Mouse (Mus musculus): ENCODE data around the gene Ptprg.

The Ptprg gene

DNA sequence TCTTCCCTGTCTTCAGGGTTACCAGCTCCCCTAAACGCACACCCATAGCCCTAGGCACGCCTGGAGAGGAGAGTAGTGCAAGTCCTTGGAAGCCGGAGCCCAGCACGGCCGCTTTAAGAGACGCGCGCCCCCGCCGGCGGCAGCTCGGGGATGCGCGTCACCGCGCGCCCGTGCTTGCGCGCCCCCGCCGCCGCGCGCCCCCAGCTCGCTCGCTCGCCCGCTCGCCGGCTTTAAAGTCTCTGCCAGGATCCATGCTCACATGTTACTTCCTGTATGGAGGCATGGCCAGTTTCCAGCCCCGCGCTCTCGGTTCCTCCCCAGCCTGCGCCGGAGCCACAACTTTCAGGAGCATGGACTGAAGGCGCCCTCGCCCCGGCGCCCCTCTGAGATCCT lies at the start of gene Ptprg:
TSS of gene Ptprg (plus strand) at position 260 of the 393 bp plus-strand sequence.
- peak; percentile 60 for ATAC-seq (ENCODE audit: low TSS enrichment)

DNA sequence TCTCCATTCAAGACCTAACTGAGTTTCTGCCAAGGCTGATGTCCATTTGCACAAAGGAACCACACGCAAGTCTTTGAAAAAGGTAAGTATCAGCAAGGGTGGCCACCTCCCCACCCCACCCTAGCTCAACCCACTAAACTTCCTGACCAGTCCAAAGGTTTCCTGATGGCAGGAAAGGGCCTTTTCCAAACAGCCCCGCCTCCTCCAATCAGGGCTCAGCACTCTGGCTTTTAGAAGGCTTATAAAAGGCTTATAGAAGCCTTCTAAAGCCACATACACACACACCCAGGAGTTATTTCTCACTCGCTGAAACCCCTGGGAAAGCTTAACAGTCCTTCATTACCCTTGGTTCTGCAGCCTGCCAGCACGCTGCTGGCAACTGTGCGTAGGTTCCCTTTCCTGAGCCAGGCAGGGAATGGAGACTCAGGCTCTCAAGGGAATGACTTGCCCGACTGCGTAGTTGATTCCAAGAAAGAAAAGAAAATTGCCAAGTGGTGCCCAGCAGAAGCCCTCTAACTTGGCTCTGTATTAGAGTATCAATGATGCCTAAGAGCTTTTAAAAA lies 49.4 kb upstream of the Ptprg start:
- ATAC-seq (ENCODE audit: low TSS enrichment) = peak; percentile 65; the same call in 1 of the 2 replicates

DNA sequence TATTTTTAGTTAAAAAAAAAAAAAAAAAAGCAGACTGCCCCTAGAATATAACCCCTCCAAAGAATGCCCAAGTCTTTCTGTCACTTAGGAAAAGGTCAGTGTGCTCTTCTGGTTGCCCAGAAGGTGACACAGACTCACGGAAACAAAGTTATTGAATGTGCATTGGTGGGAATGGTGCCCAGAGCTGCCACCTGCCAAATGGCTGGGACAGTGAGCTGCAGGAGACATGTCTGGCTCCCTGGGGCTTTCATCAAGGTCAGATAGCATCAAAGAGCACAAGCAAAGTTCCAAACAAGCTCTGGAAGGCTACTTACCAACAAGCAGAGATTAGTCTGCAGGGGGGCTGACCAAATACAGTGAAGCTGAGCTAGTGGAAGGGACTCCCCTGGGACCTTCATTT lies 43.2 kb upstream of the Ptprg start:
- ATAC-seq (ENCODE audit: low TSS enrichment) = no peak

DNA sequence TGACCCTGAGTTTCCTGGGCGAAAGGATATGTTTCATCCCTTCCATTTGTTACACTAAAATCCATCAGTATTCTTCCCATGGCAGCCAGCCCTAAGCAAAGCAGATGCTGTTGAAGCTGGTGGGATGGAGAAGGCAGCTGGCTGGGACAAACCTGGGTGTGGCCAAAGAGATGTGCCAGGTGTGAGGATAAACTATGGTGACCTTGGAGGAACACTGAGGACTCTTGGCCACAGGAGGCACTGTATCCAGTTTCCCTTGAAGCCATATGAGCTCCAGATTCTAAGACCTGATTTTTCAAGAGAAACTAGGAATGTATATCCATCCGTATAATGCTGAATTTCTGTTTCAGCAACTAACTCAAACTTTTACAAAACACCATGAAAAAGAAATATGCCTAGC lies 34.2 kb upstream of the Ptprg start:
- ATAC-seq (ENCODE audit: low TSS enrichment) = no peak

GRCm38 (mm10) chr14:11523052-11523451 lies 30.3 kb upstream of the Ptprg start:
- no peak for ATAC-seq (ENCODE audit: low TSS enrichment)

GRCm38 (mm10) chr14:11529591-11529990 lies 23.7 kb upstream of the Ptprg start:
- ATAC-seq (ENCODE audit: low TSS enrichment) = peak; percentile 94

DNA sequence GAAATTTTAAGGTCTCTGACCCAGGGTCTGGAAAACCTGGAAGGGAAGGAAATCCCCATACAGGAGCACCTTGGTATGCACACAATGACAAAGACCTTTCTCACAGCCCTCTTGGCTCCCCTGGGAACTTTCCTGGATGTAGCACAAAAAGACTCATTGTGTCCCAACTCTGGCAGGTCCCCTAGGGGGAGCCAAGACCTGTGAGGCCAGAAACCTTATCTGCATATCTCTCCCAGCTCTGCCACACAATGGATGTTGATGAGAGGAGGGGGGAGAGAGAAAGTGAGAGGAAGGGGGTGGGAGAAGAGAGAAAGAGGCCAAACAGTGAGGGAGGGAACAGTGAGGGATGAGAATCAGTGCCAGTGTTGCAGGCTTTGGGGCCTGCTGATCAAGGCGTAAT lies 18.9 kb upstream of the Ptprg start:
- ATAC-seq (ENCODE audit: low TSS enrichment) = no peak

DNA sequence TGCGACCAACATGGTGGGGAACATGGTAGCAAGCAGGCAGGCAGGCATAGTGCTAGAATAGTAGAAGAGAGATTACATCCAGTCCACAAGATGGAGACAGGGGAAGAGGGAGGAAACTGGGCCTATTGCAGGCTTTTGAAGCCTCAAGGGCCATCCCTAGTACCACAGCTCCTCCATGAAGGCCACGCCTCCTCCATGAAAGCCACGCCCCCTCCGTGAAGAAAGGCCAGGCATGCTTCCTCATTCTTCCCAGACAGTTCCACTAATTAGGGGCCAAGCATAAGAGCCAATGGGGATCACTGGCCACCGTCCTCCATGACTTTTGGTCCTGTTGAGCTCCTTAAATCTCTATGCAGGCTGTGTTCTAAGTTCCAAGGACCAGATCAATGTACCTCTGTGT lies 17.2 kb upstream of the Ptprg start:
- no peak for ATAC-seq (ENCODE audit: low TSS enrichment)

- ATAC-seq (ENCODE audit: low TSS enrichment) = no peak
These were observed 1.4 kb upstream of the Ptprg start for GRCm38 (mm10) chr14:11551892-11552291.

DNA sequence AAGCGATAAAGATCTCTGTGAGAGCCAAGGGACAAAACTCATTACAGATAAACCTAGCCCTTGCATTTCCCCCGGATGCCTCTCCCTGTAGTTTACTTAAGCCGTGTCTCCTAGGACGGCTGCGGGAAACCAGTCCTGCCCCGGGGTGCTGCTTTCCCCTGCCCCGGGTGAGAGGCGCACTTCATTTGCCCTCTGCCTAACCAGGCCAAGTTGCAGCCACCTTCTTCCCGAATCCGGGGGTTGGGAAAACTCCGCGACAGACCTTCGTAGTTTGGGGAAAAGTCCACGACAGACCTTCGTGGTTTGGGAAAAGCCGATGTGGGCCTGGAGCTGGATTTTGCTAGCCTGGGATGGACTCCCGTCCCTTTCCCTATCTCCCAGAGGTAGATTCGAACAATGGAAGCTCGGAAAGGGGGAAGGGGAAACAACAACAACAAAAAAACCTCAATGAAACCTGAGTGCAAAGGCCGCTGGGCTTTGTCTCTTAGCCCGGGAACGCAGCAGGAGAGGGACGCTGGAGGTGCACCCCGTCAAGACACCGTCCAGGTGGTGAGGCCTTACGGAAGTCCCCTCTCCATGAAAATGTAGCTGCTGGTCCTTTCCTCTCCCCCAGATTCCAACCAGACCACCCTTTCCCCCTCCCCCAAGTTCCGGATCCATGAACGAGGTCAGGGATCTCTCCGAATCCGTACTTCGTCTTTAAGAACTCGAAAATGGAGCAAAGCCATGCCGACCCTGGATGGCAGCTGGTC lies 635 bp upstream of the Ptprg start:
- ATAC-seq (ENCODE audit: low TSS enrichment) = 0 out of 2 replicates have a peak, but pooled peaks have one; percentile 0

- peak; percentile 24 for ATAC-seq (ENCODE audit: low TSS enrichment)
These were observed 460 bp downstream of the Ptprg start for GRCm38 (mm10) chr14:11553679-11554305.

DNA sequence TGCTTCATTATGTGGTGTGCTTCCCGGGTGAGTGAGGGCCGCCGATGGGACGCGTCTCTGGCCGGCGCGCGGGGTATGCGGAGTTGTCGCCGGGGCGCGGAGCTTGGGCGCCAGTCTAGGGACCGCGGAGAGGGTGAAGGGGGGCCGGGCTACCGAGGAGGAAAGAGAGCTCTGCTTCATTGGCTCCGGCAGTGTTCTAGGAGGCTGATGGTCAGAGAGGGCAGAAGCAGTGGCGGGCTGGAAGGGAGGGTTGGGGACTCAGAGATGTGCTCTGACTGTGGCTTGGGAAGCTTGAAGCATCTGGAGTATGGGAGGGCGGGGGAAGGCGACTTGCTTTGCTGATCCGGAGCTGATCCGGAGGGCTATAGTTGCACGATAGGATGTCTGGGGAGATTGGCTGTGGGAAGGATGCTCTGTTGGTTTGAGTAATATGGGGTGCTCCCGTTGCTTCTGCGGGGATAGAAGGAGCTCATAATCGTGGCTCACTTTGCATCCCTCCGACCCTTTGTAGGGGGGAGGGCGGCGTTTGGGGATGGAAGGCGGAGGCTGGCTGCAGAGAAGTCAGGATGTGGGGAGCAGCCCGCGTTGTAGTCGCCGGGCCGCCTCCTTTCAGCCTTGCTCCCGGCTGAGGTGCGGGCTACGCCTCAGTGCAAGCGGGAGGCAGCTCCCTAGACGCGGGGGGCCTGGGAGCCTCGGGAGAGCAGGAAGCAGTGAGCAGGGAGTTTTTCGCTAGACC lies 1.1 kb downstream of the Ptprg start:
- ATAC-seq (ENCODE audit: low TSS enrichment) = peak; percentile 31

GRCm38 (mm10) chr14:11555061-11555501 lies 1.7 kb downstream of the Ptprg start:
- ATAC-seq (ENCODE audit: low TSS enrichment) = no peak

- peak; percentile 12; the same call in 1 of the 2 replicates for ATAC-seq (ENCODE audit: low TSS enrichment)
These were observed 2.4 kb downstream of the Ptprg start for GRCm38 (mm10) chr14:11555521-11556355.

DNA sequence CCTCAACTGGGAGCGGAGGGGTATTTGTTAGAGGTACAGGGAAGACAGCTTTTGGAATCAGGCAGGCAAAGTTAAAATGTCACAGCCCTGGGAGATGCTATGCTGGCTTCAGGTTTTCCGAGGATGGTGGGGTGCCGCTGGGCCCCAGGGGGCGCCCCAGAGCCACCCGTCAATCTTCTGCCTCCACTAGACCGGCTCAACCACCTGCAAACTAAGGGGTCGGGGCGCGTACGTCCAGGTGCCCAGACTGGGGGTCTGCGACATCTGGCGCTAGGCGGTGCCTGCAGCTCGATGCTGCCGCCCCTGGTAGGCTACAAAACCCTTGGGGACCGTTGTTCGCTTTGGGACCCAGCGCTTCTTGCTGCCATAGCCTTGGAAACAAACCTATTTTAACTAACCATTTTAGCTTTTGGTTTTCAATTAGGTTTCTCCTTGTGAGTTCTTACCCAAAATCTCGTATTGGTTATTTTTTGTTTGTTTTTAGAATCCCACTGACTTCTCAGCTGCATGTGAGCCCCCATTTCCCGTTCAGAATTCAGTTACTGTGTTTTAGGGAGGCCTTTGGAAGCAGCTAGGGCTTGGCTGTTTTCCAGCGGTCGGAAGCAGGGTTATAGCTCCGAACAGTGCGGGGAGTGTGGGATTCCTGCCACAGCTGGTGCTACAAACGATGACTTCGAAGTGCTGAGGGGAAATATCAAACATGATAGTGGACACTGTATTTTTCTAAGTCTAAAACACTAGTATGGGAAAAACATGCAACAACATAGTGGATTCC lies 3.2 kb downstream of the Ptprg start:
- ATAC-seq (ENCODE audit: low TSS enrichment) = peak; percentile 21; the same call in 1 of the 2 replicates

- no peak for ATAC-seq (ENCODE audit: low TSS enrichment)
These were observed 5.2 kb downstream of the Ptprg start for GRCm38 (mm10) chr14:11558496-11558895.

GRCm38 (mm10) chr14:11560641-11561232 lies 7.4 kb downstream of the Ptprg start:
- ATAC-seq (ENCODE audit: low TSS enrichment) = no peak

DNA sequence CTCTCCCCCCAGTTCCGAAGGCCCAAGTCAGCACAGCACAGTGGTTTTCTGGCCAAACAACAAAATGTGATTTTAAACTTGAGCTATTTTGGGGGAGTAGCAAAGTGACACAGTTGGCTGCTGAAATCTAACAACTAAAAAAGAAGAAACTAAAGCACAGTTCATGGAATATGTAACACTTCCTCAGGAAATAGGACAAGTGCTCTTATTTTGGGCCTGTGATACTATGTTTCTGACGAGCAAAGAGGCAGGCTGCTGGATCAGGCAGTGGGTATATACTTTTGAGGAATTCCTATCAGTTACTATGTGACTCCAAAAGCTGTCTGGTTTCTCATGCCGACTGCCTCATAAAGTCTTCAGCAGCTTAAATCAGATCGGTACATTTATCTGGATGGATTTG lies 8.1 kb downstream of the Ptprg start:
- ATAC-seq (ENCODE audit: low TSS enrichment) = peak; percentile 85

DNA sequence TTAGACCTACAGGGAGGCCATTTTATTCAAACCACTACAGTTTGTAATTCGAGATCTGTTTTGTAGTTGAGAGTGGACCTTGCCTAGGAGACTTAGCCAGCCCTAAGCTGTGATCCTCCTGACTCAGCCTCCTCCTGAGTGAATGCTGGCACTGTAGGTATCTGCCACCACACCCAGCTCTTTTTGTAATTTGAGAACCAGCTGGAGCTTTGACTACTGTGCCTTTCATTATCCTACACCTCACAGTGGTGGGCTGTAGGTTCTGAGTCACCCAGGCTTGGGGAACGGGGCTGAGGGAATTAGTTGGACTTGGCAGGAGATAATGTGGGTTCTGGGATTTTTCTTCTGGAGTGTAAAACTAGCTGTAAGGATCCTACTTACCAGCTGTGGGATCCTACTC lies 9.5 kb downstream of the Ptprg start:
- ATAC-seq (ENCODE audit: low TSS enrichment) = peak; percentile 74

- no peak for ATAC-seq (ENCODE audit: low TSS enrichment)
These were observed 10.3 kb downstream of the Ptprg start for GRCm38 (mm10) chr14:11563656-11564055.
